Mouse (Mus musculus) embryonic facial prominence, embryonic 14.5 days (tissue): Measurements from ENCODE around the gene Washc2. TPM values are rescaled to one million over a fixed set of nuclear protein-coding genes. Genes with fewer than 3 reads are reported as not detected.

ENCODE experiments used
- ATAC-seq: fragments of 200-750 bp; cut with Nextera tagmentation; 2 replicates; pipeline ENCODE4 v1.8.0; 2017; ENCODE audit warnings: low read depth, moderate number of reproducible peaks, moderate TSS enrichment
- DNase-seq: peaks from one replicate; pipeline ENCODE4 v3.0.0-alpha.2; 2015; ENCODE audit warnings: low spot score
- H3K27ac ChIP-seq: fragments of 300-500 bp; sonication (generic); replicated peaks from 2 replicates; pipeline ENCODE4 v1.5.1; 2014; ENCODE audit warnings: low read depth, mild to moderate bottlenecking, low read length, moderate library complexity
- H3K27me3 ChIP-seq: fragments of 300-500 bp; sonication (generic); replicated peaks from 2 replicates; pipeline ENCODE4 v1.6.1; 2014; ENCODE audit warnings: low read length; ENCODE audit not compliant: control insufficient read depth, insufficient read depth
- H3K36me3 ChIP-seq: fragments of 300-500 bp; sonication (generic); 2 replicates; pipeline ENCODE4 v1.6.1; 2014; ENCODE audit warnings: low read length, mixed read lengths; ENCODE audit not compliant: control insufficient read depth, insufficient read depth
- H3K4me1 ChIP-seq: fragments of 300-500 bp; sonication (generic); 2 replicates; pipeline ENCODE4 v1.6.1; 2014; ENCODE audit warnings: antibody characterized with exemption, low read length; ENCODE audit not compliant: control insufficient read depth, insufficient read depth
- H3K4me2 ChIP-seq: fragments of 300-500 bp; sonication (generic); 2 replicates; pipeline ENCODE4 v1.6.1; 2014; ENCODE audit warnings: low read depth, mild to moderate bottlenecking, low read length, moderate library complexity, mixed read lengths
- H3K4me3 ChIP-seq: fragments of 300-500 bp; sonication (generic); 2 replicates; pipeline ENCODE4 v1.5.1; 2014; ENCODE audit warnings: low read depth, mild to moderate bottlenecking, low read length
- H3K9ac ChIP-seq: fragments of 300-500 bp; sonication (generic); 2 replicates; pipeline ENCODE4 v1.6.1; 2014; ENCODE audit warnings: low read depth, mild to moderate bottlenecking, low read length, moderate library complexity, mixed read lengths
- H3K9me3 ChIP-seq: fragments of 300-500 bp; sonication (generic); 2 replicates; pipeline ENCODE4 v1.6.1; 2016; ENCODE audit warnings: low read length; ENCODE audit not compliant: control insufficient read depth
- WGBS: fragments of 180-500 bp; shearing (Covaris S2); extraction: QIAGEN DNeasy Blood & Tissue Kit; methylation state at CpG from one replicate; pipeline ENCODE4 v1.1.7; 2014; 5-methylcytosine and 5-hydroxymethylcytosine counted together
- polyA plus RNA-seq: library from polyadenylated mRNA; unstranded; fragments of >200 nt; fragmentation: Nextera tagmentation; extraction: Ambion mirVana; gene quantifications from 2 replicates; pipeline ENCODE4 v1.2.1, GENCODE M21; 2014

Washc2 gene
- polyA plus RNA-seq, 1 experiment from 2014 or later = 36.9 TPM

DNA sequence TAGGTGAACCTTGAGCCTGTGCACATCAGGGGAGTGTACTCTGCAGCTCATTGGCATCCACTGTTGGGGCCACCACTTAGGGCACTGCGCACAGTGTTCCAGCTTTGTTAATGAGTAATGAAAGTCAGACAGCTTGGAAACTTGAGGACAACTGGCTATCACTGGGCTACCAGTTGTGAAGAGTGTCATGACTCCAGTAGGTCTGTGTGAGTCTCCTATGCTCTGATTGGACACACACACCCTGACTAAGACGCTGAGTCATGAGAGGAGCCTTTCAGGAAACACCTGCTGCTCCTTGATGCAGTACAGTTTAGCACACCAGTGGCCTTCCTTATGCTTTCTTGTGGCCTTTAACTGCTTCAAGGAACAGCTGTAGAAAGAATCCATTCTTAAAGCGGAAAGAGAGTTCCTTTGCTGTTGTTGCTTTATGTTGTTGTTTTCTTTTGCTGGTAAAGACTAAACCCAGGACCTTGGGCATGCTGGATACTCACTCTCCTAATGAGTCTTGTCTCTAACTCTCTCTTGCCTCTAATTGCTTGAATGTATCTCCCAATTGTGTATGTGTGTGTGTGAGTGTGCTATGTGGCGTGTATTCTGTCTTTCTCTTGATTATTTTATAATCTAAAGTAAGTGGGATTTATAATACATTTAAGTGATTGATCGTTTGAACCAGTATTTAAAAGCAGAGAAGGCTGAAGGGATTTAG is 79.2 kb downstream of the Washc2 start:
- Histone ChIP-seq H3K4me3 (no peak overlapping the region), H3K9me3 (no peaks in the 10 kb centered on the region), H3K27me3 (no peaks in the 10 kb centered on the region), H3K4me2 (no peak overlapping the region), H3K27ac (no peak overlapping the region), H3K4me1 (no peaks in the 10 kb centered on the region), H3K36me3 (no peaks in the 10 kb centered on the region), H3K9ac (no peak overlapping the region)
- WGBS = 76% methylated on average over 5 of the region's 5 CpGs
- DNase-seq (no peak), ATAC-seq (no peak)

DNA sequence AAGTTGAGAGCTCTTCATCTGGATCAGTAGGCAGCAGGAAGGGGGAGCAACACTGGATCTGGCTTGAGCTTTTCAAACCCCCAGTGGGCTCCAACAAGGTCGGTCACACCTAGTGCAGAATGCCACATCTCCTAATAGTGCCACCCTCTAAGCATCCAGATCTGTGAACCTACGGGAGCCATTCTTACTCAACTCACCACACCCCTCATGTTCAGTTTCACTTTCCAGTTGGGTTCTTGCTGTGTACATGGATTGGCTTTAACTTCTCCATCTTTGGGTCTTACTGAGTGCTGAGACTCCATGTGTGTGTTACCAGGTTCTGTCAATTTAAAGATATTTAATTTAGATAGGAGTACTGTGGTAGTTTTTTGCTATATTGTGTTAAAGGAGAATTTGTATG is 103.6 kb downstream of the Washc2 start:
- DNase-seq (no peak), ATAC-seq (no peak)
- H3K9me3 ChIP-seq = no peaks in the 10 kb centered on the region
- WGBS = 84% methylated on average over 2 of the region's 2 CpGs
- 0 out of 2 replicates have a peak, but pooled peaks cover 3% of the 10 kb centered on the region for H3K36me3 ChIP-seq
- H3K9ac ChIP-seq = no peak overlapping the region
- H3K27me3 ChIP-seq = no peaks in the 10 kb centered on the region
- H3K4me2 ChIP-seq = no peak overlapping the region
- no peaks in the 10 kb centered on the region for H3K4me1 ChIP-seq
- H3K4me3 ChIP-seq = no peak overlapping the region
- H3K27ac ChIP-seq = no peak overlapping the region

Other genes starting within 250 kb of the Washc2 start
- 45.5 and 46.9 TPM in 2 replicates for gene Plxnd1, start 213.0 kb upstream of the Washc2 start, polyA plus RNA-seq
- 10.7 and 11.1 TPM in 2 replicates for gene Tmcc1, start 14.6 kb upstream of the Washc2 start, polyA plus RNA-seq
- gene Zfand4, start 56.2 kb downstream of the Washc2 start, polyA plus RNA-seq = 6.5 and 8.1 TPM in 2 replicates
- 31.8 and 32.1 TPM in 2 replicates for gene March8, start 130.0 kb downstream of the Washc2 start, polyA plus RNA-seq